Mouse (Mus musculus) urinary bladder, postnatal 36 days (tissue): Measurements from ENCODE around the gene Tprgl.

Experiments
- DNase-seq, 2 experiments: peaks; one replicate each; pipeline ENCODE4 v3.0.0; 2022; ENCODE audit warnings: low spot score in 2 of 2, mixed read lengths in 1 of 2

Tprgl gene

GRCm38 (mm10) chr4:154159961-154160537 is 417 bp downstream of the Tprgl start:
- DNase-seq: no peak

- peak; percentile 74 to 79 for DNase-seq
Measured at GRCm38 (mm10) chr4:154159002-154159401, 1.5 kb downstream of the Tprgl start.

- DNase-seq: no peak
Measured at GRCm38 (mm10) chr4:154157970-154158662, 2.4 kb downstream of the Tprgl start.

GRCm38 (mm10) chr4:154156050-154156449 is 4.4 kb downstream of the Tprgl start:
- no peak for DNase-seq

- DNase-seq: no peak
Measured at GRCm38 (mm10) chr4:154154104-154154503, 6.4 kb downstream of the Tprgl start.

- no peak for DNase-seq
Measured at GRCm38 (mm10) chr4:154146342-154146741, 14.1 kb downstream of the Tprgl start.

- no peak for DNase-seq
Measured at GRCm38 (mm10) chr4:154144712-154145111, 15.8 kb downstream of the Tprgl start.

GRCm38 (mm10) chr4:154142211-154143040 is 18.0 kb downstream of the Tprgl start, which contains the start of gene Wrap73:
TSS of gene Wrap73 (plus strand) at chr4:154142372.
- DNase-seq: peak; percentile 88 to 89

- no peak for DNase-seq
Measured at GRCm38 (mm10) chr4:154141009-154141867, 19.2 kb downstream of the Tprgl start.

GRCm38 (mm10) chr4:154140213-154141008 is 20.1 kb downstream of the Tprgl start:
- no peak for DNase-seq

- DNase-seq: no peak
Measured at GRCm38 (mm10) chr4:154140182-154140212, 20.5 kb downstream of the Tprgl start, which contains the start of gene Trp73. TSS of gene Trp73 (minus strand) at chr4:154140208.

GRCm38 (mm10) chr4:154139671-154140181 is 20.7 kb downstream of the Tprgl start:
- no peak for DNase-seq

GRCm38 (mm10) chr4:154137139-154137538 is 23.3 kb downstream of the Tprgl start:
- DNase-seq: no peak

GRCm38 (mm10) chr4:154134803-154135202 is 25.7 kb downstream of the Tprgl start:
- DNase-seq: no peak

GRCm38 (mm10) chr4:154131894-154132293 is 28.6 kb downstream of the Tprgl start:
- DNase-seq: no peak

- DNase-seq: no peak
Measured at GRCm38 (mm10) chr4:154129950-154130349, 30.5 kb downstream of the Tprgl start.

- DNase-seq: no peak
Measured at GRCm38 (mm10) chr4:154127273-154127672, 33.2 kb downstream of the Tprgl start.

GRCm38 (mm10) chr4:154125202-154125601 is 35.3 kb downstream of the Tprgl start:
- DNase-seq: no peak

GRCm38 (mm10) chr4:154123553-154123952 is 36.9 kb downstream of the Tprgl start:
- no peak for DNase-seq

- no peak for DNase-seq
Measured at GRCm38 (mm10) chr4:154122374-154122773, 38.1 kb downstream of the Tprgl start.

GRCm38 (mm10) chr4:154121800-154122199 is 38.7 kb downstream of the Tprgl start:
- no peak for DNase-seq
